Mouse (Mus musculus): Measurements from ENCODE around the gene Pacsin1. TPM values are rescaled to one million over a fixed set of nuclear protein-coding genes. Genes with fewer than 3 reads are reported as not detected.
A peak's percentile ranks its signal among the peaks of the same experiment; 100 is the strongest.

The Pacsin1 gene
- polyA plus RNA-seq, 1 experiment from 2014 or later, result 1.4 TPM

GRCm38 (mm10) chr17:27650160-27650559 is 5.1 kb upstream of the Pacsin1 start:
- peaks cover 3% of the 10 kb centered on the region for H3K4me1 ChIP-seq (ENCODE audit: insufficient read depth, low read length)
- no peaks in the 10 kb centered on the region for H3K9me3 ChIP-seq (ENCODE audit: low read length)
- no peak for ATAC-seq (ENCODE audit: low FRiP score, low TSS enrichment)
- H3K27ac ChIP-seq (ENCODE audit: low read length), result no peak overlapping the region
- H3K27me3 ChIP-seq (ENCODE audit: insufficient read depth, low read length), result peaks cover 10% of the 10 kb centered on the region
- H3K36me3 ChIP-seq (ENCODE audit: insufficient read depth, low read length), result no peaks in the 10 kb centered on the region
- H3K9ac ChIP-seq (replicated peaks; ENCODE audit: low read length), result no peak overlapping the region
- WGBS, result 10% methylated on average over 12 of the region's 12 CpGs
- no peak overlapping the region for H3K4me2 ChIP-seq (replicated peaks; ENCODE audit: low read depth, low read length)
- H3K4me3 ChIP-seq (ENCODE audit: low read length), result no peak overlapping the region

GRCm38 (mm10) chr17:27650586-27650985 is 4.7 kb upstream of the Pacsin1 start:
- no peak overlapping the region for H3K4me2 ChIP-seq (replicated peaks; ENCODE audit: low read depth, low read length)
- no peaks in the 10 kb centered on the region for H3K36me3 ChIP-seq (ENCODE audit: insufficient read depth, low read length)
- H3K4me3 ChIP-seq (ENCODE audit: low read length), result no peak overlapping the region
- peaks cover 14% of the 10 kb centered on the region for H3K27me3 ChIP-seq (ENCODE audit: insufficient read depth, low read length)
- H3K27ac ChIP-seq (ENCODE audit: low read length), result no peak overlapping the region
- no peak overlapping the region for H3K9ac ChIP-seq (replicated peaks; ENCODE audit: low read length)
- no peak for ATAC-seq (ENCODE audit: low FRiP score, low TSS enrichment)
- no peaks in the 10 kb centered on the region for H3K9me3 ChIP-seq (ENCODE audit: low read length)
- H3K4me1 ChIP-seq (ENCODE audit: insufficient read depth, low read length), result peaks cover 7% of the 10 kb centered on the region
- 73% methylated on average over 13 of the region's 13 CpGs for WGBS

- H3K27ac ChIP-seq (ENCODE audit: low read length), result no peak overlapping the region
- ATAC-seq (ENCODE audit: low FRiP score, low TSS enrichment), result no peak
- peaks cover 14% of the 10 kb centered on the region for H3K4me1 ChIP-seq (ENCODE audit: insufficient read depth, low read length)
- peaks cover 30% of the 10 kb centered on the region for H3K27me3 ChIP-seq (ENCODE audit: insufficient read depth, low read length)
- 78% methylated on average over 23 of the region's 23 CpGs for WGBS
- no peaks in the 10 kb centered on the region for H3K9me3 ChIP-seq (ENCODE audit: low read length)
- H3K9ac ChIP-seq (replicated peaks; ENCODE audit: low read length), result no peak overlapping the region
- no peaks in the 10 kb centered on the region for H3K36me3 ChIP-seq (ENCODE audit: insufficient read depth, low read length)
- H3K4me2 ChIP-seq (replicated peaks; ENCODE audit: low read depth, low read length), result no peak overlapping the region
- no peak overlapping the region for H3K4me3 ChIP-seq (ENCODE audit: low read length)
Measured at GRCm38 (mm10) chr17:27652046-27652790, 3.1 kb upstream of the Pacsin1 start.

GRCm38 (mm10) chr17:27653253-27653959 is 1.9 kb upstream of the Pacsin1 start:
- H3K4me2 ChIP-seq (replicated peaks; ENCODE audit: low read depth, low read length), result no peak overlapping the region
- no peak for ATAC-seq (ENCODE audit: low FRiP score, low TSS enrichment)
- H3K36me3 ChIP-seq (ENCODE audit: insufficient read depth, low read length), result no peaks in the 10 kb centered on the region
- WGBS, result 41% methylated on average over 10 of the region's 10 CpGs
- H3K27ac ChIP-seq (ENCODE audit: low read length), result no peak overlapping the region
- no peak overlapping the region for H3K9ac ChIP-seq (replicated peaks; ENCODE audit: low read length)
- H3K4me1 ChIP-seq (ENCODE audit: insufficient read depth, low read length), result peaks cover 14% of the 10 kb centered on the region
- H3K9me3 ChIP-seq (ENCODE audit: low read length), result no peaks in the 10 kb centered on the region
- H3K27me3 ChIP-seq (ENCODE audit: insufficient read depth, low read length), result peaks cover 31% of the 10 kb centered on the region
- no peak overlapping the region for H3K4me3 ChIP-seq (ENCODE audit: low read length)

- Histone ChIP-seq H3K27ac (ENCODE audit: low read length) (no peak overlapping the region), H3K4me3 (ENCODE audit: low read length) (peak overlapping the region; percentile 52), H3K4me2 (replicated peaks; ENCODE audit: low read depth, low read length) (peak overlapping the region; percentile 88), H3K36me3 (ENCODE audit: insufficient read depth, low read length) (no peaks in the 10 kb centered on the region), H3K4me1 (ENCODE audit: insufficient read depth, low read length) (peaks cover 14% of the 10 kb centered on the region), H3K9ac (replicated peaks; ENCODE audit: low read length) (0 out of 2 replicates have a peak overlapping the region, but pooled peaks have one; percentile 53), H3K27me3 (ENCODE audit: insufficient read depth, low read length) (peaks cover 31% of the 10 kb centered on the region), H3K9me3 (ENCODE audit: low read length) (no peaks in the 10 kb centered on the region)
- peak; percentile 35; the same call in 1 of the 2 replicates for ATAC-seq (ENCODE audit: low FRiP score, low TSS enrichment)
- WGBS, result 3% methylated on average over 14 of the region's 14 CpGs
Measured at GRCm38 (mm10) chr17:27656011-27656399, 696 bp downstream of the Pacsin1 start.

- H3K9ac ChIP-seq (replicated peaks; ENCODE audit: low read length), result no peak overlapping the region
- no peaks in the 10 kb centered on the region for H3K9me3 ChIP-seq (ENCODE audit: low read length)
- peaks cover 31% of the 10 kb centered on the region for H3K27me3 ChIP-seq (ENCODE audit: insufficient read depth, low read length)
- 15% methylated on average over 5 of the region's 5 CpGs for WGBS
- H3K27ac ChIP-seq (ENCODE audit: low read length), result no peak overlapping the region
- H3K4me2 ChIP-seq (replicated peaks; ENCODE audit: low read depth, low read length), result 0 out of 2 replicates have a peak overlapping the region, but pooled peaks have one; percentile 88
- peaks cover 14% of the 10 kb centered on the region for H3K4me1 ChIP-seq (ENCODE audit: insufficient read depth, low read length)
- no peak for ATAC-seq (ENCODE audit: low FRiP score, low TSS enrichment)
- H3K4me3 ChIP-seq (ENCODE audit: low read length), result peak overlapping the region; percentile 52; the same call in 1 of the 2 replicates
- H3K36me3 ChIP-seq (ENCODE audit: insufficient read depth, low read length), result no peaks in the 10 kb centered on the region
Measured at GRCm38 (mm10) chr17:27656414-27656813, 1.1 kb downstream of the Pacsin1 start.

GRCm38 (mm10) chr17:27657123-27657522 is 1.8 kb downstream of the Pacsin1 start:
- Histone ChIP-seq H3K4me1 (ENCODE audit: insufficient read depth, low read length) (peaks cover 14% of the 10 kb centered on the region), H3K27me3 (ENCODE audit: insufficient read depth, low read length) (peaks cover 31% of the 10 kb centered on the region), H3K4me2 (replicated peaks; ENCODE audit: low read depth, low read length) (no peak overlapping the region), H3K36me3 (ENCODE audit: insufficient read depth, low read length) (no peaks in the 10 kb centered on the region), H3K4me3 (ENCODE audit: low read length) (no peak overlapping the region), H3K27ac (ENCODE audit: low read length) (no peak overlapping the region), H3K9me3 (ENCODE audit: low read length) (no peaks in the 10 kb centered on the region), H3K9ac (replicated peaks; ENCODE audit: low read length) (no peak overlapping the region)
- WGBS, result 68% methylated on average over 8 of the region's 8 CpGs
- ATAC-seq (ENCODE audit: low FRiP score, low TSS enrichment), result no peak

GRCm38 (mm10) chr17:27658767-27659166 is 3.5 kb downstream of the Pacsin1 start:
- Histone ChIP-seq H3K9ac (replicated peaks; ENCODE audit: low read length) (no peak overlapping the region), H3K4me3 (ENCODE audit: low read length) (no peak overlapping the region), H3K27me3 (ENCODE audit: insufficient read depth, low read length) (peaks cover 31% of the 10 kb centered on the region), H3K36me3 (ENCODE audit: insufficient read depth, low read length) (no peaks in the 10 kb centered on the region), H3K4me2 (replicated peaks; ENCODE audit: low read depth, low read length) (no peak overlapping the region), H3K27ac (ENCODE audit: low read length) (no peak overlapping the region), H3K9me3 (ENCODE audit: low read length) (no peaks in the 10 kb centered on the region), H3K4me1 (ENCODE audit: insufficient read depth, low read length) (peaks cover 14% of the 10 kb centered on the region)
- 54% methylated on average over 7 of the region's 7 CpGs for WGBS
- ATAC-seq (ENCODE audit: low FRiP score, low TSS enrichment), result no peak

- Histone ChIP-seq H3K4me2 (replicated peaks; ENCODE audit: low read depth, low read length) (no peak overlapping the region), H3K4me1 (ENCODE audit: insufficient read depth, low read length) (no peaks in the 10 kb centered on the region), H3K36me3 (ENCODE audit: insufficient read depth, low read length) (no peaks in the 10 kb centered on the region), H3K27me3 (ENCODE audit: insufficient read depth, low read length) (no peaks in the 10 kb centered on the region), H3K27ac (ENCODE audit: low read length) (no peak overlapping the region), H3K9me3 (ENCODE audit: low read length) (no peaks in the 10 kb centered on the region), H3K4me3 (ENCODE audit: low read length) (no peak overlapping the region), H3K9ac (replicated peaks; ENCODE audit: low read length) (no peak overlapping the region)
- 82% methylated on average over 6 of the region's 6 CpGs for WGBS
- no peak for ATAC-seq (ENCODE audit: low FRiP score, low TSS enrichment)
Measured at GRCm38 (mm10) chr17:27671720-27672119, 16.4 kb downstream of the Pacsin1 start.

- peaks cover 2% of the 10 kb centered on the region for H3K4me1 ChIP-seq (ENCODE audit: insufficient read depth, low read length)
- no peak overlapping the region for H3K4me3 ChIP-seq (ENCODE audit: low read length)
- H3K27ac ChIP-seq (ENCODE audit: low read length), result no peak overlapping the region
- ATAC-seq (ENCODE audit: low FRiP score, low TSS enrichment), result no peak
- H3K27me3 ChIP-seq (ENCODE audit: insufficient read depth, low read length), result no peaks in the 10 kb centered on the region
- no peak overlapping the region for H3K9ac ChIP-seq (replicated peaks; ENCODE audit: low read length)
- H3K4me2 ChIP-seq (replicated peaks; ENCODE audit: low read depth, low read length), result no peak overlapping the region
- WGBS, result 84% methylated on average over 7 of the region's 7 CpGs
- H3K36me3 ChIP-seq (ENCODE audit: insufficient read depth, low read length), result no peaks in the 10 kb centered on the region
- H3K9me3 ChIP-seq (ENCODE audit: low read length), result no peaks in the 10 kb centered on the region
Measured at GRCm38 (mm10) chr17:27673945-27674344, 18.6 kb downstream of the Pacsin1 start.
